Mouse (Mus musculus) testis, adult 2 months (tissue): Measurements from ENCODE around the gene Med12l.

Source experiments
- CTCF ChIP-seq: fragments of 200-500 bp; IDR thresholded peaks from 2 replicates; pipeline ENCODE4 v1.5.1; 2012; ENCODE audit warnings: low read depth, mild to moderate bottlenecking, inconsistent platforms, low read length, moderate library complexity; ENCODE audit not compliant: control insufficient read depth, insufficient read depth, insufficient replicate concordance
- POLR2A ChIP-seq: fragments of 200-500 bp; IDR thresholded peaks from 2 replicates; pipeline ENCODE4 v1.6.1; 2012; ENCODE audit warnings: low read depth, mild to moderate bottlenecking, inconsistent platforms, low read length, moderate library complexity; ENCODE audit not compliant: control insufficient read depth

DNA sequence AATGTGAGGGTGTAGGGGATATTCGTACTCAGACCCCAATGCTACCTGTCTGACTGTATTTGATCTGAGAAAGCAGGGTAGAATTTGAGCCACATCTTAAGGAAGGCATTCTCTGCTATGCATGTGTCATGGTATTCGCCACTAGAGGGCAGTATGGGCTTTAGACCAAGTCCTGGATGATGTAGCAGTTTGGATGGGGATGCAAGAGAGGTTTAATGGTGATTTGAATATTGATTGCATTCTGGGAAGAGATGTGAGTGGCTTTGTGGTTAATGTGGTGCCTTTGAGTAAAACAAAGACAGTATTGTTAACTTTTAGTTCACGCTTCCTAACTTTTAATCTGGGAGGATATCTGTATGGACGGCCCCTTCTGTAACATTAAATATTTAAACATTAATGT, 73.7 kb downstream of the Med12l start:
- TF ChIP-seq POLR2A (no peak), CTCF (no peak)
